ENCODE assay signal across 24 mouse cellular contexts in the genomic region with DNA sequence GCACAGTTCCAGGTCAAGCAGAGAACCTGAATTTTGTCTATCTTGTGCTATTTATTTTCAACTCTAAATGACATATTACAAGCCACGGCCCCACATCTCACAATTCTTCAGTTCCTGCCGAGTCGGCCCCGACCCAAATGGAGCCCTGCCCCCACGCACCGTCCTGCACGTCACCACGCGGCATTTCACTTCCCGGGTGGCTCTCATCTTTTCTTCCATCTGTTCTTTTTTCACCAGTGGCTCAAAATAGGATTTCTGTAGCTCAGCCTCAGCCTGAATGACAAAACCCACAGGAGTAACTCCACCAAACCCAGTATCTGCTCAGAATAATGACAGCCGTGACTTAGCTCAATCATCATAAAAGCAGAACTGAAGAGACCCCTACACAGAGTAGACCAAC. TPM values are rescaled to one million over a fixed set of nuclear protein-coding genes. Genes with fewer than 3 reads are reported as not detected.
DNase-seq lines count a peak whose midpoint lies in the region; ATAC-seq and TF ChIP-seq lines count a peak whose summit lies in the region.
"Had no signal": no experiment of that assay in that cellular context is flagged by ENCODE, and none has a peak within 500 bp of the region (broad histone marks: within the 10 kb centered on the region; RNA-seq: fewer than 3 reads in every experiment).

No protein-coding gene starts in this region.

- H3K27me3 ChIP-seq in forebrain, postnatal 0 days (ENCODE audit: insufficient read depth, low read length) = no peaks in the 10 kb centered on the region
- H3K27me3 ChIP-seq in forebrain, embryonic 10.5 days (ENCODE audit: poor library complexity, severe bottlenecking) = no peaks in the 10 kb centered on the region
- H3K27me3 ChIP-seq: forebrain, embryonic 13.5 days; heart, embryonic 15.5 days; neural tube, embryonic 15.5 days had no signal

- no peaks in the 10 kb centered on the region for H3K4me1 ChIP-seq in forebrain, postnatal 0 days (ENCODE audit: insufficient read depth)
- H3K4me1 ChIP-seq in forebrain, embryonic 10.5 days = no peaks in the 10 kb centered on the region
- H3K4me1 ChIP-seq: forebrain, embryonic 13.5 days; heart, embryonic 15.5 days; neural tube, embryonic 15.5 days had no signal

- H3K9ac ChIP-seq in forebrain, postnatal 0 days = no peak overlapping the region
- H3K9ac ChIP-seq: forebrain, embryonic 13.5 days; heart, embryonic 15.5 days; liver, postnatal 0 days; neural tube, embryonic 15.5 days had no signal

- no peak overlapping the region for H3K4me3 ChIP-seq in forebrain, postnatal 0 days (ENCODE audit: low read depth, low read length)
- H3K4me3 ChIP-seq in forebrain, embryonic 10.5 days = no peak overlapping the region
- H3K4me3 ChIP-seq: forebrain, embryonic 13.5 days; heart, adult 2 months; heart, embryonic 15.5 days; myocyte; neural tube, embryonic 15.5 days had no signal

- H3K27ac ChIP-seq in forebrain, postnatal 0 days (ENCODE audit: low read depth, low read length) = 0 out of 2 replicates have a peak overlapping the region, but pooled peaks have one; percentile 29
- H3K27ac ChIP-seq in forebrain, embryonic 10.5 days = no peak overlapping the region
- H3K27ac ChIP-seq: forebrain, embryonic 13.5 days; heart, adult 2 months; heart, embryonic 15.5 days; neural tube, embryonic 15.5 days had no signal

- ATAC-seq in forebrain, postnatal 0 days = peak; percentile 16; the same call in 1 of the 2 replicates
- ATAC-seq in megakaryocyte-erythroid progenitor cell, adult 5-6 weeks (replicated peaks; ENCODE audit: low FRiP score, low TSS enrichment, poor library complexity, severe bottlenecking) = no peak
- no peak for ATAC-seq in megakaryocyte, adult 5-6 weeks (ENCODE audit: poor library complexity, severe bottlenecking)
- ATAC-seq: CD4-positive, CD25-positive, alpha-beta regulatory T cell, adult 4 months; forebrain, embryonic 13.5 days; liver, postnatal 0 days had no signal

- peak; percentile 11 for DNase-seq in forebrain, postnatal 0 days
- no peak for DNase-seq in forebrain, embryonic 10.5 days (ENCODE audit: extremely low spot score, low spot score)
- peak; percentile 22 to 28 for DNase-seq in frontal cortex, postnatal 14 days (ENCODE audit: low spot score in 2 of 2)
- peak; percentile 23 to 26 for DNase-seq in layer of hippocampus, postnatal 25 days (ENCODE audit: extremely low spot score in 1 of 2, low spot score in 1 of 2)
- peak; percentile 71 to 76 for DNase-seq in right cerebral cortex, postnatal 10 days (ENCODE audit: low spot score in 2 of 2)
- no peak for DNase-seq in spleen, postnatal 4 days (ENCODE audit: low spot score in 2 of 2)
- DNase-seq: cerebellum, postnatal 36 days; heart, adult 2 months; kidney, adult 18-20 months; liver, postnatal 0 days; lung, postnatal 14 days had no signal

- no peaks in the 10 kb centered on the region for H3K9me3 ChIP-seq in forebrain, postnatal 0 days (ENCODE audit: low read length)
- H3K9me3 ChIP-seq in forebrain, embryonic 10.5 days = no peaks in the 10 kb centered on the region
- H3K9me3 ChIP-seq: forebrain, embryonic 13.5 days; G1E; heart, embryonic 15.5 days; neural tube, embryonic 15.5 days had no signal

- H3K36me3 ChIP-seq in forebrain, postnatal 0 days (ENCODE audit: insufficient read depth) = no peaks in the 10 kb centered on the region
- H3K36me3 ChIP-seq in forebrain, embryonic 10.5 days (replicated peaks) = peaks cover 89% of the 10 kb centered on the region
- H3K36me3 ChIP-seq: neural tube, embryonic 15.5 days had no signal

- WGBS in forebrain, postnatal 0 days = 83% methylated on average over 11 of the region's 11 CpGs
- 96% methylated on average over 11 of the region's 11 CpGs for WGBS in forebrain, embryonic 10.5 days

- no peak overlapping the region for H3K4me2 ChIP-seq in forebrain, postnatal 0 days (ENCODE audit: low read depth)
- H3K4me2 ChIP-seq: forebrain, embryonic 13.5 days; heart, embryonic 15.5 days; neural tube, embryonic 15.5 days had no signal

- no peak for TF ChIP-seq CTCF in forebrain, postnatal 0 days (IDR thresholded peaks at IDR 0.05; ENCODE audit: low read depth)

RNA-seq across cellular contexts. Expression of a gene that starts 17.7 kb away (rescaled TPM):
- 1.2 TPM in 1 of 2 replicates, not detected in the other for total RNA-seq in forebrain, postnatal 0 days (2014; rRNA removed)
- polyA plus RNA-seq in forebrain, postnatal 0 days (2015; fragmentation: Nextera tagmentation; extraction: Ambion mirVana) = 0.27 and 0.45 TPM in 2 replicates
- polyA plus RNA-seq in forebrain, embryonic 10.5 days (2016; fragmentation: Nextera tagmentation; extraction: Ambion mirVana) = 0.26 TPM in 1 of 2 replicates, not detected in the other
- total RNA-seq in layer of hippocampus, postnatal 25 days (2021) = 1 to 10 TPM; 2.4 to 3.6 TPM
- total RNA-seq in megakaryocyte-erythroid progenitor cell, adult 5-6 weeks (2014; fragmentation: Nextera tagmentation) = not detected in 2 replicates
- total RNA-seq in megakaryocyte-erythroid progenitor cell, adult 5-6 weeks (2017) = not detected in 2 replicates
- total RNA-seq in megakaryocyte, adult 5-6 weeks (2015) = not detected in 2 replicates
- total RNA-seq in megakaryocyte, adult 5-6 weeks (2017) = not detected in 2 replicates
- total RNA-seq: adrenal gland, adult 18-20 months; G1E; heart, adult 2 months; hematopoietic stem cell, adult 5-6 weeks had no signal
- polyA plus RNA-seq: CD4-positive, CD25-positive, alpha-beta regulatory T cell, adult 4 months; G1E; liver, postnatal 0 days; neural tube, embryonic 15.5 days; spleen, adult 2 months; stomach, embryonic 16.5 days had no signal

RNA-seq across cellular contexts. Expression of a gene that starts 19.0 kb away (rescaled TPM):
- total RNA-seq in forebrain, postnatal 0 days (2014; rRNA removed) = 2.0 and 2.3 TPM in 2 replicates
- polyA plus RNA-seq in forebrain, postnatal 0 days (2015; fragmentation: Nextera tagmentation; extraction: Ambion mirVana) = 1.9 and 2.0 TPM in 2 replicates
- 82.7 and 87.4 TPM in 2 replicates for polyA plus RNA-seq in forebrain, embryonic 10.5 days (2016; fragmentation: Nextera tagmentation; extraction: Ambion mirVana)
- 1 to 10 TPM; 1.0 to 1.1 TPM for total RNA-seq in layer of hippocampus, postnatal 25 days (2021)
- total RNA-seq in megakaryocyte-erythroid progenitor cell, adult 5-6 weeks (2014; fragmentation: Nextera tagmentation) = 121 and 141 TPM in 2 replicates
- total RNA-seq in megakaryocyte-erythroid progenitor cell, adult 5-6 weeks (2017) = 92.5 and 121 TPM in 2 replicates
- 41.3 and 46.0 TPM in 2 replicates for total RNA-seq in megakaryocyte, adult 5-6 weeks (2015)
- total RNA-seq in megakaryocyte, adult 5-6 weeks (2017) = 63.7 and 64.7 TPM in 2 replicates
- total RNA-seq: gastrocnemius, adult 8-10 months had no signal

Comparison
In these comparisons a context has a peak if more than half of its experiments do, and no peak if none do; other contexts are left out.
1. DNase-seq: peak in forebrain, postnatal 0 days (single experiment), frontal cortex, postnatal 14 days (2 of 2), layer of hippocampus, postnatal 25 days (2 of 2) and right cerebral cortex, postnatal 10 days (2 of 2); none in forebrain, embryonic 10.5 days (single experiment) and spleen, postnatal 4 days (0 of 2).
2. RNA of a gene that starts 19.0 kb away (total RNA-seq): 92.5 to 141 TPM in megakaryocyte-erythroid progenitor cell, adult 5-6 weeks and 41.3 to 64.7 TPM in megakaryocyte, adult 5-6 weeks; 2.0 to 2.3 TPM in forebrain, postnatal 0 days and 1.0 to 1.1 TPM in layer of hippocampus, postnatal 25 days; every median in the first group is over 10 times any median in the second.